Mouse (Mus musculus) stomach, embryonic 15.5 days (tissue): ENCODE results near the gene Pccb. TPM values are rescaled to one million over a fixed set of nuclear protein-coding genes. Genes with fewer than 3 reads are reported as not detected.

Experiments used
- ATAC-seq: fragments of 200-750 bp; cut with Nextera tagmentation; 2 replicates; pipeline ENCODE4 v1.8.0; 2017; ENCODE audit warnings: low read depth, moderate number of reproducible peaks, moderate TSS enrichment; ENCODE audit not compliant: insufficient read depth, low FRiP score
- H3K27ac ChIP-seq: fragments of 300-500 bp; sonication (generic); 2 replicates; pipeline ENCODE4 v1.5.1; 2015; ENCODE audit warnings: mild to moderate bottlenecking, inconsistent platforms
- H3K27me3 ChIP-seq: fragments of 300-500 bp; sonication (generic); replicated peaks from 2 replicates; pipeline ENCODE4 v1.6.1; 2015; ENCODE audit warnings: inconsistent platforms
- H3K36me3 ChIP-seq: fragments of 300-500 bp; sonication (generic); 2 replicates; pipeline ENCODE4 v1.6.1; 2015; ENCODE audit warnings: inconsistent platforms
- H3K4me1 ChIP-seq: fragments of 300-500 bp; sonication (generic); 2 replicates; pipeline ENCODE4 v1.6.1; 2015; ENCODE audit warnings: inconsistent platforms
- H3K4me2 ChIP-seq: fragments of 300-500 bp; sonication (generic); 2 replicates; pipeline ENCODE4 v1.6.1; 2015; ENCODE audit warnings: mild to moderate bottlenecking, inconsistent platforms
- H3K4me3 ChIP-seq: fragments of 300-500 bp; sonication (generic); replicated peaks from 2 replicates; pipeline ENCODE4 v1.5.1; 2015; ENCODE audit warnings: inconsistent platforms
- H3K9ac ChIP-seq: fragments of 300-500 bp; sonication (generic); 2 replicates; pipeline ENCODE4 v1.6.1; 2015; ENCODE audit warnings: inconsistent platforms
- H3K9me3 ChIP-seq: fragments of 300-500 bp; sonication (generic); 2 replicates; pipeline ENCODE4 v1.6.1; 2016; ENCODE audit warnings: inconsistent platforms
- WGBS: fragments of 180-500 bp; shearing (Covaris S2); methylation state at CpG from one replicate; pipeline ENCODE4 v1.1.7; 2015; 5-methylcytosine and 5-hydroxymethylcytosine counted together
- polyA plus RNA-seq: library from polyadenylated mRNA; unstranded; fragments of >200 nt; fragmentation: Nextera tagmentation; extraction: Ambion mirVana; gene quantifications from 2 replicates; pipeline ENCODE4 v1.2.1, GENCODE M21; 2015

Pccb gene
- polyA plus RNA-seq, 1 experiment from 2014 or later = 24.6 TPM

DNA sequence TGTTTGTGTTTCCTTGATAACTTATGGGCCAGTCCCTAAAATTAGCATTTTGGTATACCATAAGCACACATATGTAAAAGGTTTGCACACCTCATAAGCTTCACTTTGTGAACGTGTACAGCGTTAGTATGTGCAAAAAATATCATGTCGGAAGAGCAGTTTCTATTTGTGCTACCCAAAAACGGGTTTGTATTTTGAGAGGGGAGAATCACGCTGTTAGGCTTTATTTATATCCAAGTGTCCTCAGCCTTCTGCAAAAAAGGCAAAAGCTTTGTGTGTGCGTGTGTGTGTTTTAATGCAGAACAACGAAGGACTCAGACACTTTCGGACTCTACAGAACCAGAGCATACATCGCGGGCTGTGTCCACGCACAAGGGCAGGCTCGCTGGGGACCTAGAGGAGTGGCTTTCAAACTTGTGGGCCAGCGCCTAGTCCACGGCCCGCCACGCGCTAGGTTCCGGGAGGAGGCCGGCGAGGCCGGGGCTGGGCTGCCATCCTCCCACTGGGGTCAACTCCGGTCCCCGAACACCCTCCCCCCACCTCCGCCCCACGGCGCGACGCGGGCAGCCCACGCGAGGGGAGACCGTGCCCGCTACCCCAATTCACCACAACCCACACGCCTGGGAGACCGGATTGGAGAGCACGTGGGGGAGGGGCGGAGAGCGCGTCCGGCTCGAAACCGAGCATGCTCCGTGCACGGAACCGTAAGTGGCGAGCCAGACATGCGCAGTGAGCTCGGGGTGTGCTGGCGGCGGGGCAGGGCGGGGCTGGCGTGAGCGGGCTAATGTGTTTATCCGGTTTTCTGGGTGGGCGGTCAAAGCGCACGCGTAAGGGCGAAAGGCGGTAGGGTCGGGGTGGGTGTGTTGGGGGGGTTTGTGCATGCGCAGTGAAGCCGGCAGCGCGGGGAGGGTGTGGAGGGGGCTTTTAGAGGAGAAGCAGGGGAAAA, 38.6 kb upstream of the Pccb start:
- Histone ChIP-seq H3K4me1 (peaks cover 2% of the 10 kb centered on the region; the same call in 1 of the 2 replicates), H3K4me2 (peak overlapping the region; percentile 60), H3K27ac (peak overlapping the region; percentile 93), H3K36me3 (no peaks in the 10 kb centered on the region), H3K9me3 (no peaks in the 10 kb centered on the region), H3K4me3 (peak overlapping the region; percentile 96), H3K9ac (peak overlapping the region; percentile 61), H3K27me3 (no peaks in the 10 kb centered on the region)
- under 1% methylated on average over 61 of the region's 65 CpGs for WGBS
- peak; percentile 94 for ATAC-seq

DNA sequence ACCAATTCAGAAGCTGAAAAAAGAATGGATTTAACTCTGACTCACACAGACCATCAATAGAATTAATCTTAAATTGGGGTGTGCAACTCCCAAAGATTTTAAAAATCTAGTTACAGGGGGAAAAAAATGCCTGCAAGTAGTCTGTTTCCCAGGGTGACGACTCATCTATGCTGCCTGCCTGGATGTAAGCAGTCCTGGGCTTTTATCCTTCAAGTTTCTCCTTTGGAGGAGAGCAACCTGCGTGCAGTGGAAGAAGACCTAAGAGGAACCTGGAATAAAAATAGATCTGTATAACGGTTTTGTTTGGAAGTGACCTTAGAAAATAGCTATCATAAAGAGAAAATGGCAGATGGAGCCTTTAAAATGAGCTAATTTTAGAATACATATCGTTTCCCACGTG, 37.8 kb upstream of the Pccb start:
- WGBS = 35% methylated on average over 5 of the region's 5 CpGs
- H3K4me2 ChIP-seq = peak overlapping the region; percentile 60; the same call in 1 of the 2 replicates
- H3K9me3 ChIP-seq = no peaks in the 10 kb centered on the region
- H3K27ac ChIP-seq = no peak overlapping the region
- no peak overlapping the region for H3K4me3 ChIP-seq
- H3K36me3 ChIP-seq = no peaks in the 10 kb centered on the region
- no peaks in the 10 kb centered on the region for H3K4me1 ChIP-seq
- no peaks in the 10 kb centered on the region for H3K27me3 ChIP-seq
- no peak overlapping the region for H3K9ac ChIP-seq
- no peak for ATAC-seq

DNA sequence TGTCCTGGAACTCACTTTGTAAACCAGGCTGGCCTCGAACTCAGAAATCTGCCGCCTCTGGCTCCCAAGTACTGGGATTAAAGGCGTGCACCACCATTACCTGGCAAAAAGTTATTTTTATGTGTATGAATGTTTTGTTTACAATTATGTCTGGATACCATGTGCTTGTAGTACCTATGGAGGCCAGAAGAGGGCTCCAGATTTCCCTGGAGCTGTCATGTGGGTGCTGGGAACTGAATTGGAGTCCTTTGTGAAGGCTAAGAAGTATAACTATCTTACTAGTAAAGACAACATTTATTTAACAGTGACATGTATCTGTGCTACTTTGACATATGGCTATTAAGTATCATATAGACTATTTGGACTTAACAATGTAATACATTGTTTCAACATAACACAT, 35.1 kb upstream of the Pccb start:
- H3K36me3 ChIP-seq = no peaks in the 10 kb centered on the region
- no peaks in the 10 kb centered on the region for H3K4me1 ChIP-seq
- H3K4me3 ChIP-seq = no peak overlapping the region
- no peaks in the 10 kb centered on the region for H3K9me3 ChIP-seq
- no peaks in the 10 kb centered on the region for H3K27me3 ChIP-seq
- ATAC-seq = no peak
- WGBS = 93% methylated on average over 3 of the region's 3 CpGs
- no peak overlapping the region for H3K9ac ChIP-seq
- no peak overlapping the region for H3K4me2 ChIP-seq
- no peak overlapping the region for H3K27ac ChIP-seq

DNA sequence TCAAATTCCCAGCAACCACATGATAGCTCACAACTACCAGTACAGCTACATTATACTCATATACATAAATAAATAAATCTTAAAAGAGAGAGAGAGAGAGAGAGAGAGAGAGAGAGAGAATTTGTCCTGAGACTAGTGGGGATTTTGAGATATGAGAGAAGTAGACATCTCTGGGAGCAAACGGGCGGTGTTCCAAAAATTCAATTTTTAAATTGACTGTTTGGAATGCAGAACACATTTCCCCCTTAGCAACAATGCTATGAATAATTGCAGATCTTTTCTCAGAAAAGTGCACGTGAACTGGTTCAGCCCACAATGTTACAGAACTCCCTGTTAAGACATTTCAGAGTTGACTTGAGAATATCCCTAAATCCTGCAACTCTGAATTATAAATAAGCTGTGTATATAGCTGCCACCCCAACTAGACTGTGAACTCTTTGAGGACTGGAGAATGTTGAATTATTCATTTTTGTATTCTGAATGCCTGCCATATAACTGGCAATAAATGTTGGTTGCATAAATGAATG, 30.4 kb upstream of the Pccb start:
- H3K27me3 ChIP-seq = no peaks in the 10 kb centered on the region
- H3K9me3 ChIP-seq = no peaks in the 10 kb centered on the region
- no peak for ATAC-seq
- no peaks in the 10 kb centered on the region for H3K36me3 ChIP-seq
- no peak overlapping the region for H3K27ac ChIP-seq
- 71% methylated on average over 3 of the region's 3 CpGs for WGBS
- no peaks in the 10 kb centered on the region for H3K4me1 ChIP-seq
- no peak overlapping the region for H3K4me3 ChIP-seq
- H3K9ac ChIP-seq = no peak overlapping the region
- no peak overlapping the region for H3K4me2 ChIP-seq

DNA sequence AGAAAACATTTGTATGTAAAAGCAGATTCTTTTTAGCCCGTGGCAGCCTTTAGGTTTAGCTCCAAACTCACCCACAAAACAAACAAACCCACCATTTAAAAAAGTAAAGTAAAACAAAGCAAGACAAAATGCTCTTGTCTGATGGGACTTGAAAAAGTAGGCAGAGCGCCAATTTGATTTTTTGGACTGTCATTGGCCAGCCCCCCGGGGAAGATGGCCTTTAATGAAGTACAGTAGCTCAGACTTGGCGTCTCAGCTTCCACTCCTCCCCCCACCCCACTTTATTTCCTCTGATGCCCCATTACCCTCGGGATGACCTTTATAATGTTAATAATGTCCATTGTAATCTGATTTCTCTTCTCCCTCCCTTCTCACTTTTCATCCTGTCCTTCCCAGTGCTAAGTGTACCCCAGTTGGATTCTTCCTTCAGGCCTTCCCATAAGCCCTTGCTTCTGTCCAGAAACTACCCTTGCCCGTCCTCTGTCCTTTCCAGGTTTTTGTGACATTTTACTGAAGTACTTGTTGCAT, 27.6 kb upstream of the Pccb start:
- 59% methylated on average over 6 of the region's 6 CpGs for WGBS
- H3K27ac ChIP-seq = no peak overlapping the region
- H3K9me3 ChIP-seq = no peaks in the 10 kb centered on the region
- no peak overlapping the region for H3K9ac ChIP-seq
- H3K4me1 ChIP-seq = no peaks in the 10 kb centered on the region
- no peaks in the 10 kb centered on the region for H3K36me3 ChIP-seq
- no peaks in the 10 kb centered on the region for H3K27me3 ChIP-seq
- H3K4me3 ChIP-seq = no peak overlapping the region
- H3K4me2 ChIP-seq = no peak overlapping the region
- ATAC-seq = no peak

DNA sequence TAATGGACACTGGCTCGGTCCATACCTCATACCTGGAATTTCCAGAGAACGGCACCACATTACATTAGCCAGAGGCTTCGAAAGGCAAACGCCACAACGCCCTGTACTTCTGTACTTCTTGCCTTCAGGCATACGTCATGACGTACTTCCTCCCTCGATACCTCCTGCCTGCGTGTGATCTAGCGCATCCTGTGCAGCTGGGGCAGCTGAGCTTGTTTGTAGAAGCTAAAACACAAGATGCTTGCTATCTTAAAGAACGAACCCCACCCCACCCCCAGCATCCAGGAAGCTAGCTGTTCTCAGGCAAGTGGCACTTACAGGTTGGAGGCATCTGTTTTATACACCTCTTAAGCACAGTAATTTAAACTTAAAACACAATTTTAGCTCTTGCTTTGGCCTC, 26.3 kb upstream of the Pccb start:
- Histone ChIP-seq H3K27ac (no peak overlapping the region), H3K36me3 (no peaks in the 10 kb centered on the region), H3K27me3 (no peaks in the 10 kb centered on the region), H3K9me3 (no peaks in the 10 kb centered on the region), H3K4me2 (no peak overlapping the region), H3K4me1 (no peaks in the 10 kb centered on the region), H3K4me3 (no peak overlapping the region), H3K9ac (no peak overlapping the region)
- 58% methylated on average over 11 of the region's 11 CpGs for WGBS
- no peak for ATAC-seq

DNA sequence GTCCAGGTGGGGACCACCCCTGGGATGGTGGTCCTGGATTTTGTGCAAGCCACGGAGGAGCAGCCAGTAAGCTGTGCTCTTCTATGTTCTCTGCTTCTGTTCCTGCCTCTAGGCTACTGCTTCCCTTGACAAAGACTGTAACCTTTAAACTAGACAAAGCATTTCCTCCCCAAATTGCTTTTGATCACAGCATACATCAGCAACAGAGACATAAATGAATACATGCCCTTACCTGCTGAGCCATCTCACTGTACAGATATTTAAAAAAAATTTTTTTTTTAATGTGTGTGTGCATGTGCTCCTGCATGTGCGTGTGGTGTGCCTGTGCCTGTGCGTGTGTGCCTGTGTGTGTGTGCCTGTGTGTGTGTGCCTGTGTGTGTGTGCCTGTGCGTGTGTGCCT, 22.5 kb upstream of the Pccb start:
- 92% methylated on average over 4 of the region's 4 CpGs for WGBS
- H3K4me2 ChIP-seq = no peak overlapping the region
- H3K27ac ChIP-seq = no peak overlapping the region
- ATAC-seq = no peak
- no peaks in the 10 kb centered on the region for H3K36me3 ChIP-seq
- H3K4me1 ChIP-seq = no peaks in the 10 kb centered on the region
- no peaks in the 10 kb centered on the region for H3K9me3 ChIP-seq
- H3K4me3 ChIP-seq = no peak overlapping the region
- H3K9ac ChIP-seq = no peak overlapping the region
- H3K27me3 ChIP-seq = no peaks in the 10 kb centered on the region

DNA sequence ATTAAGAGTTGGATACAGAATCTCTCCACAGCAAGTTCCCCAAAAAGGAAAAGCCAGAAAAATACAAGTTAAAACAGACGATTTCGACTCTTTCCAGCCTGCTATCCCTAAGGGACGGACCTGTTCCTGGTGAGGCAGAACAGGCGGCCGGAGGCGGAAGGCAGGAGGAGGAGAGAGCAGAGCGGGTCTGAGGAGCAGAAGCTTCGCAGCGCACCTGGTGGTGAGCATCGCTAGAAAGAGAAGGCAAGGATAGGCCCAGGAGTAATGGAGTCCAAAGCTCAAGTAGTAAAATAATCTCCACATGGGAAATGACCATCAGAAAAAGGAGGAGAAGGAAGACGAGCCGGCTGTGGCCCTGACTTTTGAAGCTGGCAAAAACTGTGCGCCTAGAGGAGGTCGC, 18.6 kb upstream of the Pccb start:
- Histone ChIP-seq H3K9ac (no peak overlapping the region), H3K4me1 (no peaks in the 10 kb centered on the region), H3K36me3 (no peaks in the 10 kb centered on the region), H3K4me2 (no peak overlapping the region), H3K27me3 (no peaks in the 10 kb centered on the region), H3K4me3 (no peak overlapping the region), H3K9me3 (no peaks in the 10 kb centered on the region), H3K27ac (no peak overlapping the region)
- ATAC-seq = no peak
- 55% methylated on average over 14 of the region's 14 CpGs for WGBS

DNA sequence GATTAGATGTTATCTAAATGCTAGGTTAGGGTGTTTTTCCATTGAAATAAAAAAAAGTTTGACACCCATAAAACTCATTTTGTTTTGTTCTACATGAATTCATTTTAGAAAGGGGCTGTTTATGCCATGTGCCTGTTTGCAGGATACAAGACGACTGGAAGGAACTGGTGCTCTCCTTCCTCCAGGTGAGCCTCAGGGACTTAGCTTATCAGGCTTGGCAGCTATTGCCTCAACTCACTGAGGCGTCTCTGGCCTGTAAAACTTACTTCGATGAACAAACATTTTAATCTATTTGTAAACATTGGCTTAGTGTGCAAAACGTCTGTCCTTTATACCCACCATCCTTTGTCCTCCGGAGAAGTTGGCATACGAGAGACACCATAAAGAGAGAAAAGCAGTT, 18.0 kb upstream of the Pccb start:
- Histone ChIP-seq H3K4me1 (no peaks in the 10 kb centered on the region), H3K9me3 (no peaks in the 10 kb centered on the region), H3K4me2 (no peak overlapping the region), H3K27ac (no peak overlapping the region), H3K27me3 (no peaks in the 10 kb centered on the region), H3K36me3 (no peaks in the 10 kb centered on the region), H3K9ac (no peak overlapping the region), H3K4me3 (no peak overlapping the region)
- 51% methylated on average over 6 of the region's 6 CpGs for WGBS
- ATAC-seq = no peak

DNA sequence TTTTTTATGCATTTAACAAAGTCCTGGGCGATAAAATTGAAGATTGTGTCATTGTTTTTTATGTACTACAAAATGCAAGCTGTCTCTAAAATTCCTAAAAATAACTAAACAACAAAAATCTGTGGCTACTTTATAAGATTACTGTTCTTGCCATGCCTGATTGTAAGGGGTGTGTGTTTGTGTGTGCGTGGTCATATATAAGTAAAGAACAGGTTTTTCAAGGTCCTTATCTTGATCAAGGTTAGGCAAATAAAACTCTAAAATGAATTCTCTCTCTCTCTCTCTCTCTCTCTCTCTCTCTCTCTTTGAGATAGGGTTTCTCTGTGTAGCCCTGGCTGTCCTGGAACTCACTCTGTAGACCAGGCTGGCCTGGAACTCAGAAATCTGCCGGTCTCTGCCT, 17.3 kb upstream of the Pccb start:
- ATAC-seq = peak; percentile 53; the same call in 1 of the 2 replicates
- no peaks in the 10 kb centered on the region for H3K27me3 ChIP-seq
- WGBS = 76% methylated on average over 3 of the region's 3 CpGs

DNA sequence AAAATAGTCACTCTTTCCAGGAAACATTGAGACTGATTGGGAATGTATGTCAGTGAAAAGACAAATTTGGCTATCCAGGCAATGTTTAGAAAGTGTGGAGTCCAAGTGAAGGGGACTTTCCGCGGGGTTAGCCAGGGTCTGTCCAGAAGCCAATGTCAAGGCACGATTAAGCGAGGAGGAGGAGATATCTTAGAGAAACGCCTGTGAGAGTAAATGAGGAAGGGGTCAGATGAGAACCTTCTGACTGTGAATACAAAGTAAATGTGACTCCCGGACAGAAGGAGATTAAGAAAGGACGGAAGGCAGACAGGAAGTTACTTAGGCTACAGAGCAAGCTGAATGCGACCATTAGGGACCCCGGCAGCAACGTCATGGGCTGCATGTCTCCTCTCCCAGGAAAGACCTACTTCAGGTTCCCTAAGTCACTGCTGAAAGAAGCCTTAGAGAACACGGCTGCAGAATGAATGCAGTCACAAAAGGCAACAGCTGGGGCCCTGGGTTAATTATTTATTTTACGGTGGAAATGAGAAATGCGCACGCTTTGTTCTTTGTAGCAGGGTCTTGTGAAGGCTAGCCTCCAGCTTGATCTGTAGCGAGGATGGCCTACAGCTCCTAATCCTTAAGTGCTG, 11.1 kb upstream of the Pccb start:
- Histone ChIP-seq H3K4me3 (no peak overlapping the region; the same call in 1 of the 2 replicates), H3K27me3 (no peaks in the 10 kb centered on the region), H3K9ac (no peak overlapping the region), H3K27ac (peak overlapping the region; percentile 59), H3K36me3 (no peaks in the 10 kb centered on the region), H3K4me1 (peaks cover 8% of the 10 kb centered on the region; the same call in 1 of the 2 replicates), H3K9me3 (no peaks in the 10 kb centered on the region), H3K4me2 (peak overlapping the region; percentile 39)
- ATAC-seq = peak; percentile 49; the same call in 1 of the 2 replicates
- WGBS = 23% methylated on average over 15 of the region's 15 CpGs

More for the DNA sequence above, 17.3 kb upstream of the Pccb start:
- no peak overlapping the region for H3K9ac ChIP-seq
- no peaks in the 10 kb centered on the region for H3K4me1 ChIP-seq
- no peak overlapping the region for H3K27ac ChIP-seq
- no peaks in the 10 kb centered on the region for H3K9me3 ChIP-seq
- H3K36me3 ChIP-seq = no peaks in the 10 kb centered on the region
- no peak overlapping the region for H3K4me2 ChIP-seq
- no peak overlapping the region for H3K4me3 ChIP-seq

DNA sequence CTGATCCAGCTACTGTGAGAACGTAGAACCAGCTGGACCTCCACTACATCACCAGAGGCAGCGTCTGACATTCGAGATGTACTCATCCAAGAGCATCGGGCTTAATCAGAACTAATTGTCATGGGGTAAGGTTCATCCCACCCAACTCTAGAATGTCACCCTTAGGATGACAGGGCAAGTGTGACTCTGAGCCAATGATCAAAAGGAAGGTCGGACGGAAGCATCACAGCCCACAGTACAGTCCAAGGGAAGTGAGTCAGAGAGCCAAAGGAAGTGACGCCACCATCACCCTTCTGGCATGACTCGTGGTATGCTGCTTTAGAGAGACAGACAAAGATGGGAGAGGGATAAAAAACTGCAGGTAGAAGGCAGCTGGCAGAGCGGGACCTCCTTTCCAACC, 7.6 kb upstream of the Pccb start:
- H3K36me3 ChIP-seq = no peaks in the 10 kb centered on the region
- H3K9me3 ChIP-seq = no peaks in the 10 kb centered on the region
- no peak overlapping the region for H3K9ac ChIP-seq
- peaks cover 8% of the 10 kb centered on the region; the same call in 1 of the 2 replicates for H3K4me1 ChIP-seq
- H3K27ac ChIP-seq = no peak overlapping the region
- ATAC-seq = no peak
- WGBS = 76% methylated on average over 9 of the region's 9 CpGs
- no peaks in the 10 kb centered on the region for H3K27me3 ChIP-seq
- no peak overlapping the region for H3K4me3 ChIP-seq
- no peak overlapping the region for H3K4me2 ChIP-seq
